Mouse (Mus musculus): ENCODE data around the gene Myo10. TPM values are rescaled to one million over a fixed set of nuclear protein-coding genes. Genes with fewer than 3 reads are reported as not detected.
A peak's percentile ranks its signal among the peaks of the same experiment; 100 is the strongest.
"Not testable (repeated sequence)": the region's sequence is repeated elsewhere in the genome, so short reads cannot be mapped to it uniquely, and the experiment has no call there.

The Myo10 gene
- total and polyA plus RNA-seq, 2 experiments, result 15.7 to 21.5 TPM

DNA sequence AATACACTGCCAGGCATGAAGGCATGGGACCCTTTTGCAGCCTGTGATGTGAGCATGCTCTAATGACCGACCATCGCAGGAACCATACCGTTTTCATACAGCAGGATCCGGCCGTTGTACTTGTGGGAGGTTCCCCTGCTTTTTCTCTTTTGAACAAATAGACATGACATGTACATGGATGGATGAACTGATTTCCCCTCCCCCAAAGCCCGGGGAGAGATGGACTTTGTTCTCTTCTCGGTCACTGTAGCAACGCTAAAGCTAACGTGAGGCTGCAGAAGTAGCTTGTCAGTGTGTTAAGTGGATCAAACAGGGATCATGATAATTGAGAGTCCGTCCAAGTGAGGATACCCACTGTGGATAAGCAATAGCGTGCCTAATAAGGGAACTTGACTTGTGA lies 93.7 kb downstream of the Myo10 start:
- peaks cover 22% of the 10 kb centered on the region for H3K4me1 ChIP-seq (ENCODE audit: control insufficient read depth, insufficient read depth, low read length)
- no peaks in the 10 kb centered on the region for H3K27me3 ChIP-seq (ENCODE audit: control insufficient read depth, insufficient read depth, low read length)
- H3K9ac ChIP-seq (ENCODE audit: low read depth, low read length), result no peak overlapping the region
- no peaks in the 10 kb centered on the region for H3K36me3 ChIP-seq (ENCODE audit: control insufficient read depth, insufficient read depth, low read length)
- WGBS, result 27% methylated on average over 11 of the region's 11 CpGs
- H3K4me3 ChIP-seq (ENCODE audit: insufficient read depth, low read depth, low read length), result no peak overlapping the region
- DNase-seq (ENCODE audit: extremely low read depth, low read depth, low spot score), result peak; percentile 85
- peak overlapping the region; percentile 46 for H3K27ac ChIP-seq (replicated peaks; ENCODE audit: insufficient read depth, low read depth, low read length)
- peaks cover 6% of the 10 kb centered on the region; the same call in 1 of the 2 replicates for H3K79me2 ChIP-seq (ENCODE audit: control insufficient read depth, insufficient read depth, low read length)
- no peak for TF ChIP-seq CTCF (IDR thresholded peaks at IDR 0.05; ENCODE audit: low read depth, low read length)
- TF ChIP-seq POLR2A (IDR thresholded peaks at IDR 0.05; ENCODE audit: extremely low read depth, insufficient read depth, low read length), result no peak

DNA sequence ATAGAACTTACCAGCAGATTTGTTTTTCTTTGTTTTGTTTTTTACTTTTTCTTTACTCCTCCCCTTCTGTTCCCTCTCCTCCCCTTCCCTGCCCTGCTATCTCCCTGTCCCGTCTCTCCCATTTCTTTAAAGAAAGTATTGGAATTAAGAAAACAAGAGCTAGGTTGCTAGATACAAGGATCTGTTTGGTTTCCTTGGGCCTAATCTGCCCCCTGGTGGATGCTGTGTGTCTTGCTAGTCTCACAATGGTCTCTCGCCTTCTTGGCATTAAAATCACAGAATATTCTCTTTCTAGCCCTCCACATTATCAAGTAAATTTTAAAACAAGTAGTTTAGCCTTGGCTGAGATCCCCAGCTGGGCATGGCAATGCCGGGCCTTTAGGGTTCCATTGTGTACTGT lies 94.7 kb downstream of the Myo10 start:
- Histone ChIP-seq H3K79me2 (ENCODE audit: control insufficient read depth, insufficient read depth, low read length) (peaks cover 6% of the 10 kb centered on the region; the same call in 1 of the 2 replicates), H3K4me3 (ENCODE audit: insufficient read depth, low read depth, low read length) (no peak overlapping the region), H3K4me1 (ENCODE audit: control insufficient read depth, insufficient read depth, low read length) (peaks cover 22% of the 10 kb centered on the region), H3K27ac (replicated peaks; ENCODE audit: insufficient read depth, low read depth, low read length) (no peak overlapping the region), H3K36me3 (ENCODE audit: control insufficient read depth, insufficient read depth, low read length) (0 out of 2 replicates have a peak, but pooled peaks cover 2% of the 10 kb centered on the region), H3K9ac (ENCODE audit: low read depth, low read length) (no peak overlapping the region), H3K27me3 (ENCODE audit: control insufficient read depth, insufficient read depth, low read length) (no peaks in the 10 kb centered on the region)
- WGBS, result 16% methylated on average over 3 of the region's 3 CpGs
- DNase-seq (ENCODE audit: extremely low read depth, low read depth, low spot score), result peak; percentile 68
- TF ChIP-seq POLR2A (IDR thresholded peaks at IDR 0.05; ENCODE audit: extremely low read depth, insufficient read depth, low read length), result no peak
- peak; percentile 68 for TF ChIP-seq CTCF (IDR thresholded peaks at IDR 0.05; ENCODE audit: low read depth, low read length)

DNA sequence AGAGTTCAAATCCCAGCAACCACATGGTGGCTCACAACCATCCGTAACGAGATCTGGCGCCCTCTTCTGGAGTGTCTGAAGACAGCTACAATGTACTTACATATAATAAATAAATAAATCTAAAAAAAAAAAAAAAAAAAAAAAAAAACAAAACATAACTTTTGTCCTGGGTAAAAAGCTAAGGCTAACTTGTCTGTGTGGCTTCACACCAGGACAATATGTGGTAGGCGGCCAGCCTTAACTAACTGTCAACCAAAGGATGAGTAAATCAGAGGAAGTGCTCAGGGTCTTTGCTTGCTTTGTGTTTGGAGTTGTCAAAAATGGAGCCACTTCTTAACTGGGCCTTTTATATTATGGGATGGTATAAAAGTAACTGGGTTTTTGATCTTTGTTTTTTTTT lies 95.8 kb downstream of the Myo10 start:
- not testable (repeated sequence) for H3K4me3 ChIP-seq (ENCODE audit: insufficient read depth, low read depth, low read length); H3K27ac ChIP-seq (replicated peaks; ENCODE audit: insufficient read depth, low read depth, low read length); H3K27me3 ChIP-seq (ENCODE audit: control insufficient read depth, insufficient read depth, low read length); DNase-seq (ENCODE audit: extremely low read depth, low read depth, low spot score); H3K79me2 ChIP-seq (ENCODE audit: control insufficient read depth, insufficient read depth, low read length); H3K9ac ChIP-seq (ENCODE audit: low read depth, low read length)
- peaks cover 10% of the 10 kb centered on the region for H3K36me3 ChIP-seq (ENCODE audit: control insufficient read depth, insufficient read depth, low read length)
- peaks cover 23% of the 10 kb centered on the region for H3K4me1 ChIP-seq (ENCODE audit: control insufficient read depth, insufficient read depth, low read length)
- 87% methylated on average over 4 of the region's 4 CpGs for WGBS

DNA sequence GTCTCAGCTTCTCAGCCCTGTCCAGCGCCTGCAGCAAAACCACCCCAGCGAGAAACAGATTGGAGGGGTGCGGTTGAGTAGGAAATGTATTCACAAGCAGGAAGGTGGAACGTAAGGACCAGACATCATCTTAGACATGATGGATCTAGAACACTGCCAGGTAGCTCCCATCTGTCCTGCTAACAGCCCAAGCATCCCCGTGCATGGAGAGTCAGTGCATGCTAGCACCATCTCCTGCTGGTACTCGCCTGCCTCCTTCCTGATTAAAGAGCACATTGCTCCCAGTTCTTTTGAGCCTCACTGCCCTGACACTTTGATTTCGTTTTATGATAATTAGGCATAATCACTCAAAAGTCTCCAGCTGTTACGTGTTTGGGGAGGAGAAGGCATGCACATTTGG lies 96.9 kb downstream of the Myo10 start:
- Histone ChIP-seq H3K9ac (ENCODE audit: low read depth, low read length) (no peak overlapping the region), H3K27me3 (ENCODE audit: control insufficient read depth, insufficient read depth, low read length) (no peaks in the 10 kb centered on the region), H3K27ac (replicated peaks; ENCODE audit: insufficient read depth, low read depth, low read length) (no peak overlapping the region), H3K79me2 (ENCODE audit: control insufficient read depth, insufficient read depth, low read length) (peaks cover 6% of the 10 kb centered on the region; the same call in 1 of the 2 replicates), H3K36me3 (ENCODE audit: control insufficient read depth, insufficient read depth, low read length) (peaks cover 12% of the 10 kb centered on the region), H3K4me3 (ENCODE audit: insufficient read depth, low read depth, low read length) (no peak overlapping the region), H3K4me1 (ENCODE audit: control insufficient read depth, insufficient read depth, low read length) (peaks cover 23% of the 10 kb centered on the region)
- no peak for TF ChIP-seq CTCF (IDR thresholded peaks at IDR 0.05; ENCODE audit: low read depth, low read length)
- no peak for TF ChIP-seq POLR2A (IDR thresholded peaks at IDR 0.05; ENCODE audit: extremely low read depth, insufficient read depth, low read length)
- no peak for DNase-seq (ENCODE audit: extremely low read depth, low read depth, low spot score)
- 90% methylated on average over 8 of the region's 8 CpGs for WGBS

DNA sequence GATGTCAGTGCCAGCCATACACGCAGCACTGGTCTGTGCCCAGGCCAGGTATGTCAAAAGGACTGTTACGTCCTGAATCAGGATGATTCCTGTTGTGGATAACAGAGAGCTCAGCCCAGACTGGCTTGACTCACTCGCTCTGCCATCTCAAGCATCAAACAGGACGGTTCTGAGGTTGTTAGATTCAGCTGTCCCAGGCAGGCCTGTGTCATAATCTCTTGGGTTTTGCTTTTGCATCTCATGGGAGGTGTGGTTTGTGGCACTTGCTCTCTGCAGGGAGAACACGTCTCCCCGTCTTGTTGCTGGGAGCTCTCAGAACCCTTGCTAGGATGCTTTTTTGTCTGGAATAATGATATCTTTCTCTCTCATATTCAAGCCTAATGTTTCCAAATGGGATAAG lies 97.9 kb downstream of the Myo10 start:
- WGBS, result 91% methylated on average over 6 of the region's 6 CpGs
- no peak overlapping the region for H3K9ac ChIP-seq (ENCODE audit: low read depth, low read length)

DNA sequence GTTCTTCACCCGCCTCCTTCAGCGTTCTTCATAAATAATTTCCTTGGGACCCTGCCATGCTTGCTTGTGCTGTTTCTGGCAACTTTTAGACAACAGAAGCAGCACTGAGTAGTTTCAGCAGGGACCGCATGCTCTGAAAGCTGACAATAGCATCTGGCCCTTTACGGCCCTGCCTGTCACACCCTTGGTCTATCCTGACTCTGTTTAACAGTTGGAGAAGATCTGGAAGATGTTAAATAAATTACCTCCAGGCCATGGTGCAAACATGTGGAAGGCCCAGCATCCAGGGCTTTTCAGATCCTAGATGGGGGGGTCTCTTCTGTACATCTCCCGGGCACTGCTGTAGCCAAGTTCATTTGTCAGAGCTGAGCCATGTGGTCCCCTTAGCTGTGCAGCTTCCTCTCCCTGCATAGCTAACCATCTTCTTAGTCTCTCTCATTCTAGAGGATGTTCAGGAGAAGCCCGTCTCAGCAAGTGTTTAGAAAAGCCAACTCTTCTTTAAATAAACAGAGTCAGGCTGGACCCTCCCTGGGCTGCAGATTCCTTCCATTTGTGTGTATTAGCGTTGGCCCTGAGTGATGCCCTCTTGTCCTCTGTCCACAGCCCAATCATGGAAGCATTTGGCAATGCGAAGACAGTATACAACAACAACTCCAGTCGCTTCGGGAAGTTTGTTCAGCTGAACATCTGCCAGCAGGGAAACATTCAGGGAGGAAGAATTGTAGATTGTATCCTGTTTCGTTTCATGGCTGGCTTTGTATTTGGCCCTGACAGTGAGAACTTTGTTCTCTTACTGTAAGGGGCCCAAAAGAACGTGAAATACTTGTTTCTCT lies 101.2 kb downstream of the Myo10 start:
- Histone ChIP-seq H3K9ac (ENCODE audit: low read depth, low read length) (no peak overlapping the region), H3K27me3 (ENCODE audit: control insufficient read depth, insufficient read depth, low read length) (no peaks in the 10 kb centered on the region), H3K27ac (replicated peaks; ENCODE audit: insufficient read depth, low read depth, low read length) (peak overlapping the region; percentile 39), H3K36me3 (ENCODE audit: control insufficient read depth, insufficient read depth, low read length) (peaks cover 35% of the 10 kb centered on the region), H3K4me3 (ENCODE audit: insufficient read depth, low read depth, low read length) (no peak overlapping the region), H3K79me2 (ENCODE audit: control insufficient read depth, insufficient read depth, low read length) (peaks cover 6% of the 10 kb centered on the region; the same call in 1 of the 2 replicates), H3K4me1 (ENCODE audit: control insufficient read depth, insufficient read depth, low read length) (peaks cover 9% of the 10 kb centered on the region)
- TF ChIP-seq POLR2A (IDR thresholded peaks at IDR 0.05; ENCODE audit: extremely low read depth, insufficient read depth, low read length), result no peak
- TF ChIP-seq CTCF (IDR thresholded peaks at IDR 0.05; ENCODE audit: low read depth, low read length), result no peak
- DNase-seq (ENCODE audit: extremely low read depth, low read depth, low spot score), result peak; percentile 73
- 40% methylated on average over 12 of the region's 12 CpGs for WGBS

More for the DNA sequence above, 97.9 kb downstream of the Myo10 start:
- no peak for TF ChIP-seq POLR2A (IDR thresholded peaks at IDR 0.05; ENCODE audit: extremely low read depth, insufficient read depth, low read length)
- TF ChIP-seq CTCF (IDR thresholded peaks at IDR 0.05; ENCODE audit: low read depth, low read length), result no peak
- Histone ChIP-seq H3K4me1 (ENCODE audit: control insufficient read depth, insufficient read depth, low read length) (peaks cover 21% of the 10 kb centered on the region), H3K27ac (replicated peaks; ENCODE audit: insufficient read depth, low read depth, low read length) (no peak overlapping the region), H3K79me2 (ENCODE audit: control insufficient read depth, insufficient read depth, low read length) (peaks cover 6% of the 10 kb centered on the region; the same call in 1 of the 2 replicates), H3K4me3 (ENCODE audit: insufficient read depth, low read depth, low read length) (no peak overlapping the region), H3K36me3 (ENCODE audit: control insufficient read depth, insufficient read depth, low read length) (peaks cover 12% of the 10 kb centered on the region), H3K27me3 (ENCODE audit: control insufficient read depth, insufficient read depth, low read length) (no peaks in the 10 kb centered on the region)
- DNase-seq (ENCODE audit: extremely low read depth, low read depth, low spot score), result no peak

Measured in liver, adult 2 months (tissue).